Mouse (Mus musculus) embryonic facial prominence, embryonic 14.5 days (tissue): ENCODE measurements around the gene Tnfaip3. TPM values are rescaled to one million over a fixed set of nuclear protein-coding genes. Genes with fewer than 3 reads are reported as not detected.

Source experiments
- ATAC-seq: fragments of 200-750 bp; cut with Nextera tagmentation; 2 replicates; pipeline ENCODE4 v1.8.0; 2017; ENCODE audit warnings: low read depth, moderate number of reproducible peaks, moderate TSS enrichment
- DNase-seq: peaks from one replicate; pipeline ENCODE4 v3.0.0-alpha.2; 2015; ENCODE audit warnings: low spot score
- H3K27ac ChIP-seq: fragments of 300-500 bp; sonication (generic); replicated peaks from 2 replicates; pipeline ENCODE4 v1.5.1; 2014; ENCODE audit warnings: low read depth, mild to moderate bottlenecking, low read length, moderate library complexity
- H3K27me3 ChIP-seq: fragments of 300-500 bp; sonication (generic); replicated peaks from 2 replicates; pipeline ENCODE4 v1.6.1; 2014; ENCODE audit warnings: low read length; ENCODE audit not compliant: control insufficient read depth, insufficient read depth
- H3K36me3 ChIP-seq: fragments of 300-500 bp; sonication (generic); 2 replicates; pipeline ENCODE4 v1.6.1; 2014; ENCODE audit warnings: low read length, mixed read lengths; ENCODE audit not compliant: control insufficient read depth, insufficient read depth
- H3K4me1 ChIP-seq: fragments of 300-500 bp; sonication (generic); 2 replicates; pipeline ENCODE4 v1.6.1; 2014; ENCODE audit warnings: antibody characterized with exemption, low read length; ENCODE audit not compliant: control insufficient read depth, insufficient read depth
- H3K4me2 ChIP-seq: fragments of 300-500 bp; sonication (generic); 2 replicates; pipeline ENCODE4 v1.6.1; 2014; ENCODE audit warnings: low read depth, mild to moderate bottlenecking, low read length, moderate library complexity, mixed read lengths
- H3K4me3 ChIP-seq: fragments of 300-500 bp; sonication (generic); 2 replicates; pipeline ENCODE4 v1.5.1; 2014; ENCODE audit warnings: low read depth, mild to moderate bottlenecking, low read length
- H3K9ac ChIP-seq: fragments of 300-500 bp; sonication (generic); 2 replicates; pipeline ENCODE4 v1.6.1; 2014; ENCODE audit warnings: low read depth, mild to moderate bottlenecking, low read length, moderate library complexity, mixed read lengths
- H3K9me3 ChIP-seq: fragments of 300-500 bp; sonication (generic); 2 replicates; pipeline ENCODE4 v1.6.1; 2016; ENCODE audit warnings: low read length; ENCODE audit not compliant: control insufficient read depth
- WGBS: fragments of 180-500 bp; shearing (Covaris S2); extraction: QIAGEN DNeasy Blood & Tissue Kit; methylation state at CpG from one replicate; pipeline ENCODE4 v1.1.7; 2014; 5-methylcytosine and 5-hydroxymethylcytosine counted together
- polyA plus RNA-seq: library from polyadenylated mRNA; unstranded; fragments of >200 nt; fragmentation: Nextera tagmentation; extraction: Ambion mirVana; gene quantifications from 2 replicates; pipeline ENCODE4 v1.2.1, GENCODE M21; 2014

Gene Tnfaip3
- polyA plus RNA-seq, 1 experiment from 2014 or later: 4.7 TPM

DNA sequence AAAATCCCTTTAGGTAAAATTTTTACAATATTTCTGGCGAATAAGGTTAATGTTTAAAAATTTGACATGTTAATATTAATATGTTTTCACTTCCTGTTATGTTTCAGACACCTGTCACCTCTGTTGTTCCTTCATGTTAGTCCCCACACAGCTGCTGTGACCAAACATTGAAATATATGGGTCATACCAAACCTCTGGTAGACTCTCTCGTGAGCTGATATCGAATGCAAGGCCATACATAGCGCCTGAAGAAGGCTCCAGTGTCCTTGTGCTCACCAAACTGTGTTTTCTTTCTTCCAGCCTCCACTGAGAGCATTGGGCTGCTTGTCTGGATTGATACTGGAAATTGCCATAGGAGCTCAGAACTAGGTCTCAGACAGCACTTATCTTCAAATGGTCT lies 24.4 kb downstream of the Tnfaip3 start:
- Histone ChIP-seq H3K9me3 (no peaks in the 10 kb centered on the region), H3K4me3 (no peak overlapping the region), H3K36me3 (no peaks in the 10 kb centered on the region), H3K4me2 (no peak overlapping the region), H3K27me3 (no peaks in the 10 kb centered on the region), H3K27ac (no peak overlapping the region), H3K9ac (no peak overlapping the region), H3K4me1 (peaks cover 6% of the 10 kb centered on the region; the same call in 1 of the 2 replicates)
- 88% methylated on average over 4 of the region's 4 CpGs for WGBS
- ATAC-seq: no peak
- no peak for DNase-seq

DNA sequence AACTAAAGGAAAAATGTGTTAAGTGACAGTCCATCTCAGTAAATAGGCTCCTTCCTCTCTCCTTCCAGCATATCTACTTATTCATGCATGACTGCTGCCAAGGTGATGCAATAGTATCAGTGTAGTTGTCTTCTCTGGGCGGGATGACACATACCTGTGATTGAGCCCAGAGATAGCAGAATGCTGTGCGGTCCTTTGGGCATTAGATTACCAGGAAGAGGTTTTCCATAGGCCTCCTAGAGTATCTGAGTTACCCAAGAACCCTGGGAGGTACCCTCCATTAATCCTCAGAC lies 27.6 kb downstream of the Tnfaip3 start:
- ATAC-seq: no peak
- 54% methylated on average over 2 of the region's 2 CpGs for WGBS

DNA sequence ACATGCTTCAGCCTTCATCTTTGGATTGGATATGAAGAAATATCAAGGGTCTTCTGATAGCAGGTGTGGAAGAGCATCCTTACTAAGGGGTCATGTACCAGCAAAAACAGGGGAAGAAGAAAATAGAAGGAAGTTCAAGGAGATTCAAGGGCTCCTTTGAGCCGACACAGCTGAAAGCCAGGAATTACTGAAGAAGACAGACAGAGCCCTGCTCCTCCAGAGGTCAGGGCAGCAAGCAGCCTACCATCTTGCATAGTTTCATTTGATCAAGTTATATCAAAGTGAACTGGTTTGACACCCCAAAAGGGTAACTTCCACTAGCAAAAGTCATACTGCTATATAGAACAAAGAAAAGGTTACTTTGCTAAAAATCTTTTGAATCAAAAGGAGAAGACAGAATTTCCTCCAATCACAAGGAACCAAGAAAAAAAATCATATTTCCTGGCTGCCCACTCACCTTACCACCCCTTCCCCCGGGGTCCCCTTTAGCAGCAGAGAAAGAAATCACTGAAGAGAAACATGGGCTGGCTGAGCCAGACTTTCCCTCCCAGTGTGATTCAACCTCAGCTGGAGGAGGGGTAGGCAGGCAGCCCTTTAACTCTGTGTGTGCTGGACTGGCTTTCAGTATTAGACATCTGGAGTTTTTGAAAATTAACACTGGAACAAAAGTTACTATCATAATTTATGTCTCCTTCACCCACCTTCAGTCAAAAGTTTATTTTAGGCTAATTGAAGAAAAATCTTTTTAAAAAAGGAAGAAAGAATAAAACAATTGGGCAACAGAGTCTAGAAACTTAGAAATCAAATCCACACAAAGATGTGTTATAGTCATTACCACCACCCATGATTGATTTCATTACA lies 28.2 kb downstream of the Tnfaip3 start:
- Histone ChIP-seq H3K4me1 (peaks cover 6% of the 10 kb centered on the region; the same call in 1 of the 2 replicates), H3K9me3 (no peaks in the 10 kb centered on the region), H3K36me3 (no peaks in the 10 kb centered on the region), H3K9ac (no peak overlapping the region), H3K4me3 (no peak overlapping the region), H3K27me3 (no peaks in the 10 kb centered on the region), H3K4me2 (no peak overlapping the region), H3K27ac (no peak overlapping the region)
- no peak for ATAC-seq
- DNase-seq: peak; percentile 17
- WGBS: 11% methylated on average over 2 of the region's 2 CpGs

More for the DNA sequence above, 27.6 kb downstream of the Tnfaip3 start:
- DNase-seq: peak; percentile 14
- Histone ChIP-seq H3K4me1 (peaks cover 6% of the 10 kb centered on the region; the same call in 1 of the 2 replicates), H3K4me3 (no peak overlapping the region), H3K4me2 (no peak overlapping the region), H3K27me3 (no peaks in the 10 kb centered on the region), H3K9ac (no peak overlapping the region), H3K36me3 (no peaks in the 10 kb centered on the region), H3K27ac (no peak overlapping the region), H3K9me3 (no peaks in the 10 kb centered on the region)

GRCm38 (mm10) chr10:18985516-18985915 lies 29.9 kb downstream of the Tnfaip3 start:
- Histone ChIP-seq H3K9me3 (no peaks in the 10 kb centered on the region), H3K36me3 (no peaks in the 10 kb centered on the region), H3K9ac (no peak overlapping the region), H3K27ac (no peak overlapping the region), H3K4me3 (no peak overlapping the region), H3K27me3 (no peaks in the 10 kb centered on the region), H3K4me2 (no peak overlapping the region), H3K4me1 (peaks cover 6% of the 10 kb centered on the region; the same call in 1 of the 2 replicates)
- DNase-seq (no peak), ATAC-seq (no peak)
- WGBS: 79% methylated on average over 3 of the region's 3 CpGs

DNA sequence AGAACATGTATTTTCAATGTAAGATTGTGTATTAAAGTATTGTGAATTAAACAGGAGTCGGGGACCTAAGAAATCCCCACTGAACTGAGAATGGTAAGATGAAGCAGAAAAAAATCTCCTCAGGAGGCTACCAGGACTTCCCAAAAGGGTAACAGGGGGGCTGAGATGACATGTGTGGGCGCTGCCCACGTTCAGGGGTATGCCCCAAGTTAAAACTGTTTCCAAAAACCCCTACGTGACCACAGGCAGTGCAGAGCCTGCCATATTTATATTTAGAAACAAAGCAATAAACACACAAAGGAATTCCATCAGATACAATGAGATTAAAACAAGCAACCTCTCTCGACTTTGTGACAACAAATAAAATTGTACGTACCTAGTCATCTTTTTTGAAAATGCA lies 31.9 kb downstream of the Tnfaip3 start:
- no peak overlapping the region for H3K4me2 ChIP-seq
- ATAC-seq (no peak), DNase-seq (no peak)
- H3K27ac ChIP-seq: no peak overlapping the region
- no peaks in the 10 kb centered on the region for H3K9me3 ChIP-seq
- no peak overlapping the region for H3K4me3 ChIP-seq
- no peak overlapping the region for H3K9ac ChIP-seq
- WGBS: 65% methylated on average over 6 of the region's 6 CpGs
- no peaks in the 10 kb centered on the region for H3K27me3 ChIP-seq
- H3K4me1 ChIP-seq: peaks cover 6% of the 10 kb centered on the region; the same call in 1 of the 2 replicates
- no peaks in the 10 kb centered on the region for H3K36me3 ChIP-seq

- no peaks in the 10 kb centered on the region for H3K36me3 ChIP-seq
- no peak overlapping the region for H3K9ac ChIP-seq
- H3K4me3 ChIP-seq: no peak overlapping the region
- WGBS: 62% methylated on average over 3 of the region's 3 CpGs
- H3K27ac ChIP-seq: 0 out of 2 replicates have a peak overlapping the region, but pooled peaks have one; percentile 4
- H3K9me3 ChIP-seq: no peaks in the 10 kb centered on the region
- H3K27me3 ChIP-seq: no peaks in the 10 kb centered on the region
- no peak overlapping the region for H3K4me2 ChIP-seq
- DNase-seq (peak; percentile 45), ATAC-seq (no peak)
- no peaks in the 10 kb centered on the region for H3K4me1 ChIP-seq
These were observed 41.0 kb downstream of the Tnfaip3 start for GRCm38 (mm10) chr10:18974486-18974885.

DNA sequence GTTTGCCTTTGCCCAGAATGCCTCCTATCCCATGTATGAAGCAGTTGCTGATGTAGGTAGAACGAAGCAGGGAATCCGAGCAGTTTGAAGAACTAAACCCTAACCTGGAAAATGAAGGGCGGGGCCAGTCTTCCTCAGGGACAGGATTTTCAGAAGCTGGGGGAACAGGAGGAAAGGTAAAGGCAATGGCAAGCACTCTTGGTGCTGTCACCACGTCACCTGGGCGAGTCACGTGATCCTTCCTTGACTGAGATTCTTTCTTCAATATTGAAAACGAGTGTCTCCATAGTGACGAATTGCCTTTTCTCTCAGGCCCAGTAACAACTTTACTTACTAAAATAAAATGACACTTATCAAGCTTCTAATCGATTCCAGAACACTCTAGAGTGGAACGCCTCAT lies 48.6 kb downstream of the Tnfaip3 start:
- whole genome bisulfite sequencing: 87% methylated on average over 10 of the region's 10 CpGs
- Histone ChIP-seq H3K27ac (no peak overlapping the region), H3K4me1 (no peaks in the 10 kb centered on the region), H3K36me3 (no peaks in the 10 kb centered on the region), H3K27me3 (no peaks in the 10 kb centered on the region), H3K9me3 (no peaks in the 10 kb centered on the region), H3K4me2 (no peak overlapping the region), H3K9ac (no peak overlapping the region), H3K4me3 (no peak overlapping the region)
- no peak for ATAC-seq
- no peak for DNase-seq

DNA sequence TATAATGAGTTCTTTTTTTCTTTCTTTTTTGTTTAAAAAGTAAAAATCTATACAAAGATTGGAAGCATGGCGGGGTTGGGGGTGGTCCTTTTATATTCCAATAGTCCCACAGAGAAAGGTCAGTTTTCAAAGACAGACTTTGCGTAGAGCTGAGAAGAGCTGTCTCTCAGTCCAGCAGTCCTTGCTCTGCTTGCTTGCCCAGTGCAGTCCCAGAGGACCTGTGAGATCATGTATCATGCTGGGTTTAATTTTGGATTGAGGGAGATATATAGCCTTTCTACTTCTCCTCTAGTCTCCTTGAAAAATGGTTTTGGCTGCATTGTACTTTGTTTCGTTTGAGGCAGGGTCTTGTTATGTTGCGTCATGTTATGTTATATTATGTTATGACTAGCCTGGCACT lies 49.9 kb downstream of the Tnfaip3 start:
- peak; percentile 5 for DNase-seq
- no peak overlapping the region for H3K4me3 ChIP-seq
- ATAC-seq: no peak
- H3K27me3 ChIP-seq: no peaks in the 10 kb centered on the region
- no peaks in the 10 kb centered on the region for H3K36me3 ChIP-seq
- WGBS: 77% methylated on average over 4 of the region's 4 CpGs
- no peaks in the 10 kb centered on the region for H3K9me3 ChIP-seq
- no peaks in the 10 kb centered on the region for H3K4me1 ChIP-seq
- H3K4me2 ChIP-seq: no peak overlapping the region
- no peak overlapping the region for H3K27ac ChIP-seq
- H3K9ac ChIP-seq: no peak overlapping the region

- Histone ChIP-seq H3K4me3 (no peak overlapping the region), H3K27ac (no peak overlapping the region), H3K9ac (no peak overlapping the region), H3K36me3 (no peaks in the 10 kb centered on the region), H3K4me1 (no peaks in the 10 kb centered on the region), H3K4me2 (no peak overlapping the region), H3K9me3 (no peaks in the 10 kb centered on the region), H3K27me3 (no peaks in the 10 kb centered on the region)
- WGBS: 59% methylated on average over 7 of the region's 7 CpGs
- ATAC-seq (no peak), DNase-seq (peak; percentile 11)
These were observed 50.6 kb downstream of the Tnfaip3 start for GRCm38 (mm10) chr10:18964856-18965255.
